Mouse (Mus musculus) embryonic facial prominence, embryonic 14.5 days (tissue): Measurements from ENCODE around the gene Zbtb20. TPM values are rescaled to one million over a fixed set of nuclear protein-coding genes. Genes with fewer than 3 reads are reported as not detected.

Source experiments
- ATAC-seq: fragments of 200-750 bp; cut with Nextera tagmentation; 2 replicates; pipeline ENCODE4 v1.8.0; 2017; ENCODE audit warnings: low read depth, moderate number of reproducible peaks, moderate TSS enrichment
- DNase-seq: peaks from one replicate; pipeline ENCODE4 v3.0.0-alpha.2; 2015; ENCODE audit warnings: low spot score
- H3K27ac ChIP-seq: fragments of 300-500 bp; sonication (generic); replicated peaks from 2 replicates; pipeline ENCODE4 v1.5.1; 2014; ENCODE audit warnings: low read depth, mild to moderate bottlenecking, low read length, moderate library complexity
- H3K27me3 ChIP-seq: fragments of 300-500 bp; sonication (generic); replicated peaks from 2 replicates; pipeline ENCODE4 v1.6.1; 2014; ENCODE audit warnings: low read length; ENCODE audit not compliant: control insufficient read depth, insufficient read depth
- H3K36me3 ChIP-seq: fragments of 300-500 bp; sonication (generic); 2 replicates; pipeline ENCODE4 v1.6.1; 2014; ENCODE audit warnings: low read length, mixed read lengths; ENCODE audit not compliant: control insufficient read depth, insufficient read depth
- H3K4me1 ChIP-seq: fragments of 300-500 bp; sonication (generic); 2 replicates; pipeline ENCODE4 v1.6.1; 2014; ENCODE audit warnings: antibody characterized with exemption, low read length; ENCODE audit not compliant: control insufficient read depth, insufficient read depth
- H3K4me2 ChIP-seq: fragments of 300-500 bp; sonication (generic); 2 replicates; pipeline ENCODE4 v1.6.1; 2014; ENCODE audit warnings: low read depth, mild to moderate bottlenecking, low read length, moderate library complexity, mixed read lengths
- H3K4me3 ChIP-seq: fragments of 300-500 bp; sonication (generic); 2 replicates; pipeline ENCODE4 v1.5.1; 2014; ENCODE audit warnings: low read depth, mild to moderate bottlenecking, low read length
- H3K9ac ChIP-seq: fragments of 300-500 bp; sonication (generic); 2 replicates; pipeline ENCODE4 v1.6.1; 2014; ENCODE audit warnings: low read depth, mild to moderate bottlenecking, low read length, moderate library complexity, mixed read lengths
- H3K9me3 ChIP-seq: fragments of 300-500 bp; sonication (generic); 2 replicates; pipeline ENCODE4 v1.6.1; 2016; ENCODE audit warnings: low read length; ENCODE audit not compliant: control insufficient read depth
- WGBS: fragments of 180-500 bp; shearing (Covaris S2); extraction: QIAGEN DNeasy Blood & Tissue Kit; methylation state at CpG from one replicate; pipeline ENCODE4 v1.1.7; 2014; 5-methylcytosine and 5-hydroxymethylcytosine counted together
- polyA plus RNA-seq: library from polyadenylated mRNA; unstranded; fragments of >200 nt; fragmentation: Nextera tagmentation; extraction: Ambion mirVana; gene quantifications from 2 replicates; pipeline ENCODE4 v1.2.1, GENCODE M21; 2014

Gene Zbtb20
- polyA plus RNA-seq, 1 experiment from 2014 or later: 20.6 TPM

- no peak overlapping the region for H3K4me3 ChIP-seq
- no peak overlapping the region for H3K9ac ChIP-seq
- no peaks in the 10 kb centered on the region for H3K4me1 ChIP-seq
- WGBS: 79% methylated on average over 2 of the region's 2 CpGs
- H3K9me3 ChIP-seq: no peaks in the 10 kb centered on the region
- H3K27me3 ChIP-seq: no peaks in the 10 kb centered on the region
- H3K27ac ChIP-seq: no peak overlapping the region
- no peaks in the 10 kb centered on the region for H3K36me3 ChIP-seq
- DNase-seq (no peak), ATAC-seq (no peak)
- H3K4me2 ChIP-seq: no peak overlapping the region
Observed at GRCm38 (mm10) chr16:43026351-43026750, 150.7 kb downstream of the Zbtb20 start.

GRCm38 (mm10) chr16:43029243-43029642 lies 153.6 kb downstream of the Zbtb20 start:
- no peak overlapping the region for H3K27ac ChIP-seq
- no peaks in the 10 kb centered on the region for H3K36me3 ChIP-seq
- H3K9ac ChIP-seq: no peak overlapping the region
- DNase-seq: no peak
- no peak for ATAC-seq
- 59% methylated on average over 3 of the region's 3 CpGs for WGBS
- H3K4me3 ChIP-seq: no peak overlapping the region
- no peaks in the 10 kb centered on the region for H3K27me3 ChIP-seq
- no peaks in the 10 kb centered on the region for H3K4me1 ChIP-seq
- no peaks in the 10 kb centered on the region for H3K9me3 ChIP-seq
- no peak overlapping the region for H3K4me2 ChIP-seq

- H3K27me3 ChIP-seq: no peaks in the 10 kb centered on the region
- H3K4me2 ChIP-seq: no peak overlapping the region
- 50% methylated on average over 6 of the region's 6 CpGs for WGBS
- no peak overlapping the region for H3K9ac ChIP-seq
- no peak for ATAC-seq
- H3K27ac ChIP-seq: no peak overlapping the region
- no peaks in the 10 kb centered on the region for H3K9me3 ChIP-seq
- H3K4me1 ChIP-seq: no peaks in the 10 kb centered on the region
- no peaks in the 10 kb centered on the region for H3K36me3 ChIP-seq
- DNase-seq: no peak
- H3K4me3 ChIP-seq: no peak overlapping the region
Observed at GRCm38 (mm10) chr16:43035709-43036108, 160.0 kb downstream of the Zbtb20 start.

- H3K27ac ChIP-seq: no peak overlapping the region
- H3K27me3 ChIP-seq: no peaks in the 10 kb centered on the region
- no peak overlapping the region for H3K4me2 ChIP-seq
- 73% methylated on average over 5 of the region's 5 CpGs for WGBS
- no peaks in the 10 kb centered on the region for H3K36me3 ChIP-seq
- no peak overlapping the region for H3K9ac ChIP-seq
- ATAC-seq (no peak), DNase-seq (no peak)
- H3K9me3 ChIP-seq: no peaks in the 10 kb centered on the region
- no peak overlapping the region for H3K4me3 ChIP-seq
- H3K4me1 ChIP-seq: no peaks in the 10 kb centered on the region
Observed at GRCm38 (mm10) chr16:43036510-43036909, 160.8 kb downstream of the Zbtb20 start.

GRCm38 (mm10) chr16:43037320-43037719 lies 161.6 kb downstream of the Zbtb20 start:
- no peaks in the 10 kb centered on the region for H3K36me3 ChIP-seq
- no peaks in the 10 kb centered on the region for H3K27me3 ChIP-seq
- H3K4me3 ChIP-seq: no peak overlapping the region
- H3K9ac ChIP-seq: no peak overlapping the region
- no peak for ATAC-seq
- H3K4me1 ChIP-seq: no peaks in the 10 kb centered on the region
- no peak overlapping the region for H3K4me2 ChIP-seq
- DNase-seq: no peak
- 77% methylated on average over 4 of the region's 4 CpGs for WGBS
- H3K9me3 ChIP-seq: no peaks in the 10 kb centered on the region
- H3K27ac ChIP-seq: no peak overlapping the region

- Histone ChIP-seq H3K9me3 (no peaks in the 10 kb centered on the region), H3K4me2 (no peak overlapping the region), H3K27ac (no peak overlapping the region), H3K27me3 (no peaks in the 10 kb centered on the region), H3K4me3 (no peak overlapping the region), H3K36me3 (no peaks in the 10 kb centered on the region), H3K4me1 (no peaks in the 10 kb centered on the region), H3K9ac (no peak overlapping the region)
- ATAC-seq: no peak
- DNase-seq: no peak
Observed at GRCm38 (mm10) chr16:43045611-43046010, 169.9 kb downstream of the Zbtb20 start.

- Histone ChIP-seq H3K4me1 (no peaks in the 10 kb centered on the region), H3K4me2 (no peak overlapping the region), H3K9ac (no peak overlapping the region), H3K27me3 (no peaks in the 10 kb centered on the region), H3K36me3 (no peaks in the 10 kb centered on the region), H3K27ac (no peak overlapping the region), H3K9me3 (no peaks in the 10 kb centered on the region), H3K4me3 (no peak overlapping the region)
- ATAC-seq (no peak), DNase-seq (no peak)
- 82% methylated on average over 3 of the region's 3 CpGs for WGBS
Observed at GRCm38 (mm10) chr16:43046686-43047085, 171.0 kb downstream of the Zbtb20 start.

GRCm38 (mm10) chr16:43069666-43070295 lies 194.1 kb downstream of the Zbtb20 start:
- H3K36me3 ChIP-seq: no peaks in the 10 kb centered on the region
- no peak overlapping the region for H3K27ac ChIP-seq
- WGBS: 90% methylated on average over 3 of the region's 3 CpGs
- H3K27me3 ChIP-seq: no peaks in the 10 kb centered on the region
- no peak overlapping the region for H3K4me2 ChIP-seq
- no peak overlapping the region for H3K9ac ChIP-seq
- no peaks in the 10 kb centered on the region for H3K9me3 ChIP-seq
- no peak for DNase-seq
- no peak overlapping the region for H3K4me3 ChIP-seq
- H3K4me1 ChIP-seq: no peaks in the 10 kb centered on the region
- no peak for ATAC-seq

- Histone ChIP-seq H3K4me2 (no peak overlapping the region), H3K4me3 (no peak overlapping the region), H3K4me1 (no peaks in the 10 kb centered on the region), H3K27me3 (no peaks in the 10 kb centered on the region), H3K9ac (no peak overlapping the region), H3K36me3 (no peaks in the 10 kb centered on the region), H3K27ac (no peak overlapping the region), H3K9me3 (no peaks in the 10 kb centered on the region)
- ATAC-seq (no peak), DNase-seq (no peak)
- 87% methylated on average over 3 of the region's 3 CpGs for WGBS
Observed at GRCm38 (mm10) chr16:43071875-43072274, 196.2 kb downstream of the Zbtb20 start.
